Mouse (Mus musculus): ENCODE results near the gene Sys1. TPM values are rescaled to one million over a fixed set of nuclear protein-coding genes. Genes with fewer than 3 reads are reported as not detected.

Sys1 gene
- polyA plus RNA-seq, 1 experiment: 111 TPM

DNA sequence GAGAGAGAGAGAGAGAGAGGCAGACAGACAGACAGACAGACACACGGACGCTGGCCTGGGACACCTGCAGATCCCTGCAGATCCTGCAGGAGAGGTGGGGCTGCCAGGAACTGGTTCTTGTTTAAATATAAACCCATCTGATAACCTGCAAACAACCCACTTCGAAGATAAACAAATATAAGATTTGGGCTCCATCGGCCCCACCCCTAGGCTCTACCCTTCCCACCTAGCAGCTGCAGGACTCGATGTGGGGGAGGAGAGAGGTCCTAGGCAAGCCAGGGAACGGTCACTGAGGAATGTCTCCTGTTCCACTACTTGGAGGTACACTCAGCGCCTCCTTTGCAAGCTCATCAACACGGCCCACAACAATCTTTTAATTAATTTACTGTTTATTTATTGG lies 18.5 kb upstream of the Sys1 start:
- DNase-seq (ENCODE audit: low read depth in 1 of 2, low spot score in 2 of 2): no peak
- H3K36me3 ChIP-seq (ENCODE audit: control insufficient read depth, insufficient read depth, low read length): no peaks in the 10 kb centered on the region
- TF ChIP-seq POLR2A (IDR thresholded peaks at IDR 0.05; ENCODE audit: low read depth, low read length): no peak
- no peak for TF ChIP-seq CTCF (IDR thresholded peaks at IDR 0.05; ENCODE audit: extremely low read depth, insufficient read depth, insufficient read length, insufficient replicate concordance)
- no peak overlapping the region for H3K4me3 ChIP-seq (ENCODE audit: extremely low read depth, insufficient read depth, insufficient read length)
- peaks cover 43% of the 10 kb centered on the region; the same call in 1 of the 2 replicates for H3K4me1 ChIP-seq (ENCODE audit: control insufficient read depth, insufficient read depth, insufficient read length)
- no peaks in the 10 kb centered on the region for H3K27me3 ChIP-seq (ENCODE audit: control insufficient read depth, insufficient read depth, low read length)
- 79% methylated on average over 8 of the region's 8 CpGs for WGBS
- no peak overlapping the region for H3K27ac ChIP-seq (ENCODE audit: insufficient read depth, low read length)

DNA sequence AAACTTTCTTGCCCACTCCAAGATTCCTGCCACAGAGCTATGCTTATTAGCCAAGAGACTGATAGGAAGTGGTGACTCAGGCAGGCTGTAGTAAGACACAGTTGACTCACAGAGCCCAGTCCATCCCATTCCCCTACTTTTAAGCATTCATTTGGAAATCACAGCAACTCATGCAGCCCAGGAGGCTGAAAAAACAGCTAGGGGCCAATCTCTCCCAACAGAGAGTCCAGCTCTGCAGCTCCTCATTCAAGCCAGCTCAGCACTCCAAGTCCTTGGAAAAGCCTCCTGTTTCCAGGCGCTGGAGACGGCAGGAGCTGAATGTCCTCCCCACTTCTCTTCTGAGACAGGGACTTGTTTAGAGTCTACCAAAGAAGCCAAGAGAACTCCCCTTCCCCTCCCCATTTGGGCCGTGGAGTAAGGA lies 17.8 kb upstream of the Sys1 start:
- TF ChIP-seq POLR2A (IDR thresholded peaks at IDR 0.05; ENCODE audit: low read depth, low read length) (no peak), CTCF (IDR thresholded peaks at IDR 0.05; ENCODE audit: extremely low read depth, insufficient read depth, insufficient read length, insufficient replicate concordance) (no peak)
- no peak overlapping the region for H3K27ac ChIP-seq (ENCODE audit: insufficient read depth, low read length)

DNA sequence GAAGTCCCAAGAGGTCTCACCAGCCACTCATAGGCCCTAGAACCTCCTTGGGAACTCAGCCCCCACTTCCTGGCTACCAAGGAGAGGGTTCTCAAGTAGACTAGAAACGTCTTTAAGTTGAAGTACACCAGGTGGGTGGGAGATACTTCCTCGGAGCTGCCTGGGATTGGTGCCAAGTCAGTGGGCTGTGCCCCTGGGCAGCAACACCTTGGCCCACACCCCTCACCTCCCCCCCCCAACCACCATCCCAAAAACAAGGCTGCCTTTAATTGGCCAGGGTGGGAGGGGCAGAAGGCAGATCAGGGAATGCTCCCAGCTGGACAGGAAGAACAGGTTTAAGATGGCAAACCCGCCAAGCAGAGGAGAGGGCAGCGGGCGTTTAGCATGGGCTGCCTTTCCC lies 16.4 kb upstream of the Sys1 start:
- Histone ChIP-seq H3K27ac (ENCODE audit: insufficient read depth, low read length) (no peak overlapping the region), H3K4me3 (ENCODE audit: extremely low read depth, insufficient read depth, insufficient read length) (no peak overlapping the region), H3K36me3 (ENCODE audit: control insufficient read depth, insufficient read depth, low read length) (no peaks in the 10 kb centered on the region), H3K4me1 (ENCODE audit: control insufficient read depth, insufficient read depth, insufficient read length) (peaks cover 39% of the 10 kb centered on the region; the same call in 1 of the 2 replicates), H3K27me3 (ENCODE audit: control insufficient read depth, insufficient read depth, low read length) (no peaks in the 10 kb centered on the region)
- WGBS: 35% methylated on average over 5 of the region's 5 CpGs
- TF ChIP-seq CTCF (IDR thresholded peaks at IDR 0.05; ENCODE audit: extremely low read depth, insufficient read depth, insufficient read length, insufficient replicate concordance): no peak
- TF ChIP-seq POLR2A (IDR thresholded peaks at IDR 0.05; ENCODE audit: low read depth, low read length): no peak
- no peak for DNase-seq (ENCODE audit: low read depth in 1 of 2, low spot score in 2 of 2)

More for the DNA sequence above, 17.8 kb upstream of the Sys1 start:
- Histone ChIP-seq H3K36me3 (ENCODE audit: control insufficient read depth, insufficient read depth, low read length) (no peaks in the 10 kb centered on the region), H3K27me3 (ENCODE audit: control insufficient read depth, insufficient read depth, low read length) (no peaks in the 10 kb centered on the region), H3K4me1 (ENCODE audit: control insufficient read depth, insufficient read depth, insufficient read length) (peaks cover 48% of the 10 kb centered on the region; the same call in 1 of the 2 replicates), H3K4me3 (ENCODE audit: extremely low read depth, insufficient read depth, insufficient read length) (no peak overlapping the region)
- 94% methylated on average over 3 of the region's 3 CpGs for WGBS
- no peak for DNase-seq (ENCODE audit: low read depth in 1 of 2, low spot score in 2 of 2)

DNA sequence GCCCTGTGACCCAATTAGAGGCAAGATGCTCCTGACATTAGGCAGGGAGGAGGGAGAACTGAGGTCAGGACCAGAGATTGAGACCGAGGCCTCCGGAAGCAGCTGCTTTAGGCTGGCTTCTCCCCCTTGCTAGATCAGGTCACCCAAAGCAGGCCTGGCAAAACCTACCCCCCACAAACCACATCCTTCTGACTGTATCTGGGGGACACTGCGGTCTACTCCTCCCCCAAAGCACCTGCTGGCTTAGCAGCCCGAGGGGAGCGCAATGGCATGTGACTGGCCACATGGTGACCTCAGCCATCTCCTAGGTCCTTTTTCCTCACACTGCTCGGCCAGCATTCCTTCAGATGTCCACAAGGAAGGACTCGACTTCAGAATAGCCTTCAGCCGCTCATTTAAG lies 15.6 kb upstream of the Sys1 start:
- DNase-seq (ENCODE audit: low read depth in 1 of 2, low spot score in 2 of 2): peak; percentile 69 to 83
- WGBS: 6% methylated on average over 8 of the region's 8 CpGs
- H3K27me3 ChIP-seq (ENCODE audit: control insufficient read depth, insufficient read depth, low read length): no peaks in the 10 kb centered on the region
- H3K36me3 ChIP-seq (ENCODE audit: control insufficient read depth, insufficient read depth, low read length): no peaks in the 10 kb centered on the region
- peak overlapping the region; percentile 73 for H3K4me3 ChIP-seq (ENCODE audit: extremely low read depth, insufficient read depth, insufficient read length)
- peaks cover 31% of the 10 kb centered on the region; the same call in 1 of the 2 replicates for H3K4me1 ChIP-seq (ENCODE audit: control insufficient read depth, insufficient read depth, insufficient read length)
- TF ChIP-seq CTCF (IDR thresholded peaks at IDR 0.05; ENCODE audit: extremely low read depth, insufficient read depth, insufficient read length, insufficient replicate concordance): no peak
- H3K27ac ChIP-seq (ENCODE audit: insufficient read depth, low read length): peak overlapping the region; percentile 93

DNA sequence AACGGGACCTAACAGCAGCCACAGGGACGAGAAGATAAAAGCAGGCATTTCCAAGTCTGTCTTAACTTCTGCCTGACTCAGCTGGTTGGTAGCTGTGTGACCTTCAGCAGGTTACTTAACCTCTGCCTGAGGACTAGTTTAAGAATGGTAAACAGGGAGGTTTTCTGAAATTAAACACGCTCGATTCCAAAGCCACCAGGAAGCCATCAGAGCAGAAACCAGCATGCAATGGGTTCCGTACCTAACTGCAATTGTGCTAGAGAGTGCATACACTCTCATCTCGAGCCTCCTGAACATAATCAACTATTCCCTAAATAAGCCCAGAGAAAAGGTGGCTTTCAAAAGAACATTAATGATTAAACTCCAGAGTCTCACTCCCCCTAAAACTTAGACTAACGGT lies 15.0 kb upstream of the Sys1 start:
- Histone ChIP-seq H3K27me3 (ENCODE audit: control insufficient read depth, insufficient read depth, low read length) (no peaks in the 10 kb centered on the region), H3K27ac (ENCODE audit: insufficient read depth, low read length) (peak overlapping the region; percentile 93), H3K4me3 (ENCODE audit: extremely low read depth, insufficient read depth, insufficient read length) (peak overlapping the region; percentile 73), H3K4me1 (ENCODE audit: control insufficient read depth, insufficient read depth, insufficient read length) (peaks cover 27% of the 10 kb centered on the region; the same call in 1 of the 2 replicates), H3K36me3 (ENCODE audit: control insufficient read depth, insufficient read depth, low read length) (no peaks in the 10 kb centered on the region)
- DNase-seq (ENCODE audit: low read depth in 1 of 2, low spot score in 2 of 2): no peak
- TF ChIP-seq CTCF (IDR thresholded peaks at IDR 0.05; ENCODE audit: extremely low read depth, insufficient read depth, insufficient read length, insufficient replicate concordance) (no peak), POLR2A (IDR thresholded peaks at IDR 0.05; ENCODE audit: low read depth, low read length) (no peak)
- WGBS: 3% methylated on average over 7 of the region's 7 CpGs

DNA sequence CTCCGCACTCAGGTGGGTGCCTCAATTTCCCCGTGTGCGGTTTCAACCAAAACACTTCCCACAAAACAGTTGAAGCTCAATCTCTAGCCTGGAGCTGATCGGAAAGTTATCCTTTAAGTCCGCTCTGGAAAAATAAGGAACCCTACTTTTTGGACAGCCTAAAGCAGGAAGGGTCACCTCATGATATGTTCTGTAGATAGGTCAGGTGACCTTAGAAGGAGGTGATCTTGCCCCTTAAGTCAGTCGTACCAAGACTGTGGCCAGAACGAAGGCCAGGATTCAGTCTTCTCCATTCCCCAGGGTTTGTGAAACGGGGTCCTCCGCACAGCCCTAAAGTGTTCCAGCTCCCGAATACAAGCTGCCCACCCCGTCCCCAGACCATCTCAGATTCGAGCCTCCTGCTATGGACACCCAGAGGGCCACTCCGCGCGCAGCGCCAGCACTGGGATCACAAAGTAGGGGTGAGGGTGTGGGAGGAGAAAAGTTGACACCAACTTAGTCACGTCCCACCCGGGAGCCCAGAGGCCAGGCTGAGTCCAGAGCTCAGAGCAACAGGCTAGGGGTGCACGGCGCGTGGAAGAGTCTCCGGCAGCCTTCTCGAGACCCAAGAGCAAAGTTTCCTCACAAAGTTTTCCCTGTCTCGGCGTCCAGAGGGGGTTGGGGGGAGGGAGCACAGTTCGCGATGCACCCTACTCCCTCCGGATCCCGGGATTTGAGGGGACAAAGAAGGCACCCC lies 14.3 kb upstream of the Sys1 start:
- peak in 1 of 2 experiments; percentile 30 for DNase-seq (ENCODE audit: low read depth in 1 of 2, low spot score in 2 of 2)
- Histone ChIP-seq H3K4me3 (ENCODE audit: extremely low read depth, insufficient read depth, insufficient read length) (peak overlapping the region; percentile 73), H3K4me1 (ENCODE audit: control insufficient read depth, insufficient read depth, insufficient read length) (peaks cover 22% of the 10 kb centered on the region; the same call in 1 of the 2 replicates), H3K27me3 (ENCODE audit: control insufficient read depth, insufficient read depth, low read length) (no peaks in the 10 kb centered on the region), H3K36me3 (ENCODE audit: control insufficient read depth, insufficient read depth, low read length) (no peaks in the 10 kb centered on the region), H3K27ac (ENCODE audit: insufficient read depth, low read length) (peak overlapping the region; percentile 93)
- 4% methylated on average over 29 of the region's 29 CpGs for WGBS
- TF ChIP-seq POLR2A (IDR thresholded peaks at IDR 0.05; ENCODE audit: low read depth, low read length) (no peak), CTCF (IDR thresholded peaks at IDR 0.05; ENCODE audit: extremely low read depth, insufficient read depth, insufficient read length, insufficient replicate concordance) (no peak)

DNA sequence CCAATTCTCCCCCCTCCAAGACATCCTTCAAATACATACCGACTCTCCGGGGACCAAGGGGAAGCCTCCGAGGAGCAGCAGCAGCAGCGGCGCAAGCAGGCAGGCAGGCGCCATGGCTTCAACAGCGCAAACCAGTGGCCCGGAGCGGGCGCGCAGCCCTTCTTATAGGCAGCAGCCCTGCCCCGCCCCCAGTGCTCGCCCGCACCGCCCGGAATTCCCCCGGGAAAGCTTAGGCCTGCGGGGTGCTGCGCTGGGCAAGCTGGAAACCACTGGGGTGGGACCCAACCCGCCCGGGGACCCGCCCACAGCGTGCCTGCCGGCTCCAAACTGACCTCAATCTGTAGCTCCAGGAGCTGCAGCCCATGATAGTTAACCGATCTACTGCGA lies 13.7 kb upstream of the Sys1 start:
- Histone ChIP-seq H3K27ac (ENCODE audit: insufficient read depth, low read length) (peak overlapping the region; percentile 93), H3K27me3 (ENCODE audit: control insufficient read depth, insufficient read depth, low read length) (no peaks in the 10 kb centered on the region), H3K4me1 (ENCODE audit: control insufficient read depth, insufficient read depth, insufficient read length) (peaks cover 21% of the 10 kb centered on the region; the same call in 1 of the 2 replicates), H3K36me3 (ENCODE audit: control insufficient read depth, insufficient read depth, low read length) (no peaks in the 10 kb centered on the region), H3K4me3 (ENCODE audit: extremely low read depth, insufficient read depth, insufficient read length) (peak overlapping the region; percentile 73)
- under 1% methylated on average over 26 of the region's 26 CpGs for WGBS
- TF ChIP-seq POLR2A (IDR thresholded peaks at IDR 0.05; ENCODE audit: low read depth, low read length) (peak; percentile 70), CTCF (IDR thresholded peaks at IDR 0.05; ENCODE audit: extremely low read depth, insufficient read depth, insufficient read length, insufficient replicate concordance) (no peak)
- DNase-seq (ENCODE audit: low read depth in 1 of 2, low spot score in 2 of 2): peak in 1 of 2 experiments; percentile 84

Measured in spleen, adult 2 months (tissue).